Mouse (Mus musculus) gastrocnemius, postnatal 14 days (tissue): Measurements from ENCODE around the gene Mapkapk2. TPM values are rescaled to one million over a fixed set of nuclear protein-coding genes. Genes with fewer than 3 reads are reported as not detected.
"Not testable (repeated sequence)": the region's sequence is repeated elsewhere in the genome, so short reads cannot be mapped to it uniquely, and the experiment has no call there.

ENCODE experiments used
- DNase-seq: peaks from one replicate; pipeline ENCODE4 v3.0.0; 2021; ENCODE audit warnings: mixed read lengths
- intact Hi-C: fragments of 180-260 bp; cut with DNase I; formaldehyde crosslinking; loops from one replicate; pipeline ENCODE4 v1.15.1; 2025; ENCODE audit warnings: low total_unique reads
- total RNA-seq, 2 experiments: library from RNA; stranded (reverse); gene quantifications; 2 replicates each; pipeline ENCODE4 v1.2.3; 2021

Gene Mapkapk2
- total RNA-seq, 2 experiments from 2014 or later: 151 to 154 TPM

- DNase-seq: no peak
- intact Hi-C loops: no loop called here
These were observed 68.4 kb downstream of the Mapkapk2 start for GRCm38 (mm10) chr1:131029215-131029614.

GRCm38 (mm10) chr1:131025843-131026190, 71.8 kb downstream of the Mapkapk2 start:
- intact Hi-C loops: no loop called here

GRCm38 (mm10) chr1:131024900-131025842, 72.5 kb downstream of the Mapkapk2 start:
- intact Hi-C loops: no loop called here
- no peak for DNase-seq

More at GRCm38 (mm10) chr1:131025843-131026190, 71.8 kb downstream of the Mapkapk2 start:
- no peak for DNase-seq

GRCm38 (mm10) chr1:131023250-131023858, 74.3 kb downstream of the Mapkapk2 start:
- DNase-seq, intact Hi-C loops: not testable (repeated sequence)

- intact Hi-C loops: no loop called here
These were observed 74.9 kb downstream of the Mapkapk2 start for GRCm38 (mm10) chr1:131022591-131023249.

GRCm38 (mm10) chr1:131021900-131022590, 75.6 kb downstream of the Mapkapk2 start:
- DNase-seq: no peak
- intact Hi-C loops: no loop called here

More at GRCm38 (mm10) chr1:131022591-131023249, 74.9 kb downstream of the Mapkapk2 start:
- no peak for DNase-seq

- intact Hi-C loops: no loop called here
- no peak for DNase-seq
These were observed 76.2 kb downstream of the Mapkapk2 start for GRCm38 (mm10) chr1:131021438-131021837.

GRCm38 (mm10) chr1:131020425-131021310, 77.0 kb downstream of the Mapkapk2 start:
- intact Hi-C loops: no loop called here
- no peak for DNase-seq

- no peak for DNase-seq
- intact Hi-C loops: no loop called here
These were observed 78.0 kb downstream of the Mapkapk2 start, which contains the start of gene Il10 for GRCm38 (mm10) chr1:131019492-131020098. Gene Il10, plus strand, starts transcription at chr1:131019845.

GRCm38 (mm10) chr1:131015879-131016278, 81.7 kb downstream of the Mapkapk2 start:
- DNase-seq: no peak

GRCm38 (mm10) chr1:131015281-131015680, 82.3 kb downstream of the Mapkapk2 start:
- no peak for DNase-seq
- intact Hi-C loops: no loop called here

More at GRCm38 (mm10) chr1:131015879-131016278, 81.7 kb downstream of the Mapkapk2 start:
- intact Hi-C loops: no loop called here

GRCm38 (mm10) chr1:131013926-131014325, 83.7 kb downstream of the Mapkapk2 start:
- intact Hi-C loops: no loop called here
- no peak for DNase-seq

GRCm38 (mm10) chr1:131012494-131012893, 85.1 kb downstream of the Mapkapk2 start:
- intact Hi-C loops: no loop called here
- DNase-seq: no peak

GRCm38 (mm10) chr1:131010201-131011153, 87.1 kb downstream of the Mapkapk2 start:
- intact Hi-C loops: no loop called here
- no peak for DNase-seq

GRCm38 (mm10) chr1:131006069-131006468, 91.6 kb downstream of the Mapkapk2 start:
- intact Hi-C loops: no loop called here
- DNase-seq: no peak
